Mouse (Mus musculus) gastrocnemius, postnatal 10 days (tissue): ENCODE data around the gene Rbms3. TPM values are rescaled to one million over a fixed set of nuclear protein-coding genes. Genes with fewer than 3 reads are reported as not detected.

Experiments used
- DNase-seq: peaks from one replicate; pipeline ENCODE4 v3.0.0; 2021; ENCODE audit warnings: mixed read lengths
- total RNA-seq, 2 experiments: library from RNA; stranded (reverse); gene quantifications; 2 replicates each; pipeline ENCODE4 v1.2.3; 2021

Gene Rbms3
- total RNA-seq, 2 experiments from 2014 or later: 26.9 to 37.4 TPM

DNA sequence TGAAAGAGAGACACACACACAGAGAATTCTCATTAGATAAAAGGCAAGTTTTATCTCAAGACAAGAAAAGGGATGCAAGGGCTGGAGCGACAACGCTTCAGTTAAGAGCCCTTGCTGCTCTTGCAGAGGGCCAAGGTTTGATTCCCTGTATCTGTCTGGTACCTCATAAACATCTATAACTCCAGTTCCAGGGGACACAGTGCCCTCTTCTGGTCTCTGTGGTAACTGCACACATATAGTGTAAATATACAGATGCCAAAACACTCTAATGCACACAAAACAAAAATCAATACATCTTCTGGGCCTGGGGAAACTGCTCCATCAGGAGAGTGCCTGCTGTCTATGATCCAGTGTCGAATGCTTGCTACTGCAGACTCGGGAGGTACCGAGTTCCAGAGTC is 145.3 kb downstream of the Rbms3 start:
- DNase-seq: no peak

DNA sequence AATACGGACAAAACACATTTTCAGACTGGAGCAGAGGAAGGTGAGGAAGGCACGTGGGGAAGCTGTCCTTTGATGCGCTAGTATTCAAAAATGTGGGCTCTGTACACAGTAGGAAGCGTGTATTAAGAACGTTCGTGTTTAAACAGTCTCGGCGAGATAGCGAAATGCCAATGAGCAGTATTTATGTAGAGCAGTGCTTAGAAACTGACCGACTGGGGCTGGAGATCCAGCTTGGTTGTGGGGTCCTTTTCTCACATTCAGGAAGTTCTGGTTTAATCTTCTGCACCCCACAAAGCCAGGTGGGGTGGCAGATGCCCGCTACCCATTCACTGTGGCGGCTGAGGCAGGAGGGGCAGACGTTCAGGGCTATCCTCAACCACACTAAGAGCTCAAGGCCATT is 153.0 kb downstream of the Rbms3 start:
- DNase-seq: no peak

DNA sequence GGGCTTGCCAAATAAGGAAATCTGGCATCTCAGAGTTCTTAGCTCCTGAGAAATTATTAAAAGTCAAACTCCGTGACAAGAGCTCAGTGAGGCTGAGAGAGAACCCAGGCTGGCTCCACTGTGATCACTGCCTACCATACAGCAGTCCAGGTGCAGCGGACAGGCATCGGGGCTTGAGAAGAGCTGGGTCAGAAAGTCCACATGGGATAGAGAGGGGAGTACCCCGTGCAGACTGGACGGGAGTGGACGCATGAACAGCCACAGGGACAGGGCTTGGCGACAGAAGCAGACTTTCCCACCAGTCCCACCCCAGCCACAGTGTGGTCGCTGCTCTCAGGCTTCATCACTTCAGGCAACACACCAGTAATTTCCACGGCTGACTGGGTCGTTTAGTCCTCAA is 176.9 kb downstream of the Rbms3 start:
- no peak for DNase-seq

DNA sequence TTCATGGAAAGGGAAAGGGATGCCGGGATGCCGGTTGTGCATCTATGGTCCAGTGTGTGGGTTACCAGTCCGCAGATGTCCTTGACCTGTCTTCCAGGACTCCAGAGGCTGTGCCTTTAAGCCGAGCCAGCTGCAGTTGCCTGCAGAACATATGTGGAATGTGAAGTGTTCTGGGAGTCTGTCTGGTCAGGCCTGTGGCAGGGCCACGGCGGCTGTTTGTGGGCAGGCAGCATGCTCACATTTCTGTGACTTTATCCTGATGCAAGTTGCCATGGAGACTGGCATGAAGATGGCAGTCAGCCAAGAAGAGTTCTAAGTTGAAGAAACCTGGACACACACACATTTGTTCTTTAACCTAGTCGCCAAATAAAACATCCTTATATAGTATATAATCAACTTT is 187.1 kb downstream of the Rbms3 start:
- DNase-seq: no peak

DNA sequence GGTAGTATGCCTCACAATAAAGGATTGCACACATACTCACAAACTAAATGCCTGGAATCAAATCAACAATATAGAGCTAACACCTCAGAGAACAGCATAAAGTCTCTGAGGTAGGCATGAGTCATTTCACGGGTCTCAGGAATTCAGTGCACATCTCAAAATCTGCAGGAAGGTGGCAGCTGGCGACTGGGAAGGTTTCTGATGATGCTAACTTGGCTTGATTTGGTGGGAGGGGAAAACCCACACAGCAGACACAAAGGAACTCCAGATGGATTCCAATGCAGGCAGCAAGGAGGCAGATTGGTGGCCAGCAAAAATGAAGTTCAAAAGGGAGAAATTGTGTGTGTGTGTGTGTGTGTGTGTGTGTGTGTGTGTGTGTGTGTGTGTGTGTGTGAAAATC is 193.9 kb downstream of the Rbms3 start:
- DNase-seq: no peak

DNA sequence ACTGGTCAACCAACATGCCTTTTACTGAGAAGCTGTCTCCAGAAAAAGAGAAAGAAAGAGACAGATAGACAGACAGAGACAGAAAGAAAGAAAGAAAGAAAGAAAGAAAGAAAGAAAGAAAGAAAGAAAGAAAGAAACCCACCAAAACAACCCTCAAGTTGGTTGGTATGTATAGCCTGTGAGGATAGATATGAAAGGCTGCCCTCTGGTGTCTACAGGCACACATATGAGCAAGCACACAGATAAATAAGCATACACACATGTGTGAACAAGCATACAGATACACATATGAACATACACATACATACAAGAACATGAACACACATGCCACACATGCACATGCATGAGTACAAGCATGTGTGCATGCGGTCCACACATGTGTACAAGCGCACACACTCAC is 199.0 kb downstream of the Rbms3 start:
- no peak for DNase-seq

DNA sequence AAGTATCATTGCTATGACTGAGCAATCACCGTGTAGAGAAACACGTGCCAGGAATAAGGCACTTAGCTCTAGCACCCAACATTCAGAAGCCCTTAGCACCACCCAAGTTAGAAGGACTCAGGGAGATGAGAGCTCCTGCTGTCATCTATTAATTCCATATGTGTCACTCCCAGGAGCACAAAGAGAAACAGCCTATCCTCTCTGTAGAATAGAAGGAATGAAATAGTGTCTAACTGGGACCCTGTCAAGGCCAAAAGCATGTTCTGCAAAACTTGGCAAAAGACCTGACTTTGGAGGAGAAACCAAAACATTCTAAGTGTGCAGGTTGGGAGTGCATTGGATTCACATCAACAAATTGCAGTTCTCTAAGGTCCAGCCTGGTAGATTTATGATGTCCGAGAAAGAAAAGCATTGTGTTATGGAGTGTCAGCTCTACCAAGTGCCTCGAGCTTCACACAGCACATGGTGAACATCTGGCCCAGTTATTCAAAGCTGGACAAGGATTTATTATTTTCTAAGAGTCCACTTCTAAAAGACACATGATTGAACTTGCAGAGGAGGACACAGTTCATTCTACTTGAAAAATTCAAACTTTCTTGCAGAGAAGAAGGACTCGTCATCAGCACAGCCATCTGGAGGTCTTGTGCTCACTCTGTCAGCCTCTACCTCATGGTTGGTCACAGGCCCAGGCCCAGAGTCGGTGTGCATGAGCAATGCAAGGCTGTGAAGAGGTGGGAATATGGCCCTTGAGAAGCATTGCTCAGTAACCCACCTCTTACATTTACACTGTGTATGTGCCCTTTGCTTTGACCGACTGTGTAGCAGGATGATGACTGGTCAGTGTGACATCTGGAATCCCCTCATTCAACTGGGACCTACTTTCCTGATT is 200.3 kb downstream of the Rbms3 start:
- DNase-seq: no peak

DNA sequence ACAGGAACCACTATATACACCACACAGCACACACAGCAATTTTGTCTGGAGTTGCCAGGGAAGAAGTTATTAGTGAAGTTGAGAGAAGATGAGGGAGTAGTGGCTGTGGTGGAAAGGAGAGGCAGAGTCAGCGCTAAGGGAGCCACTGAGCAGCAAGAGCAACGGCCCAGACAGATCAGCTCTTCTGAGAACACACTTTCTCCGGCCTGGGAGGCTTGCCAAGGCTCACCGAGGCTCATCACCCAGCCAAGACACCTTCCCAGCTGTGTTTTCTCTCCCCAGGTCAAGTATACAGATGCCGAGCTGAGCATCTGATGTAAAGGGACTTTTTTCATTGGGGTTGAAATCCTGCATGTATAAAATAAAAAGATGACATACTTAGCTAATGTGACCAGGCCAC is 206.5 kb downstream of the Rbms3 start:
- no peak for DNase-seq

DNA sequence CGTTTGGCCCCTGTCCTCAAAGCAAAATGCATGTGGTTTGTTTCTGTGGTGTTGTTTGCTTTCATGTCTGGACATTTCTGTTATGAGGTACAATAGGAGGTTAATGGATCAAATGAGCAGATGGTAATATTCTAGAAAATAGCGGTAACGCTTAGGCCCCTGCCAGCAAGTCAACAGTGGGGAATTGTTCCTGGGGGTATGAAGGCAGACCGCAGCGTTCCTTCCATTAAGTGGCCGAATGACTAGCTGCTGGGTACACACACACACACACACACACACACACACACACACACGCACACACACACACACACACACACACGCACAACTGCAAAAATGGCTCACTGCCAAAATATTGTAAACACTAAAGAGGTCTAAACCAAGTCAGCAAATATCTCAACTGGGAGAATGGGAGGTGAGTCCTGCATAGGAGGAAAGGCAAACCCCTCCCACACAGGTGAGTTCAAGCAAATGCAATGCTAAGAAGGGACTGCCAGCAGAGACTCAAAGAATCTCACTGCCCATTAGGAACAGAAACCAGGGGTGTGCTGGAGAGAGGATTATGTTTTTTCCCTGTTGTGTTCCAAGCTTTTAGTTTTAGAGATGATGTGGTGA is 209.7 kb downstream of the Rbms3 start:
- no peak for DNase-seq

DNA sequence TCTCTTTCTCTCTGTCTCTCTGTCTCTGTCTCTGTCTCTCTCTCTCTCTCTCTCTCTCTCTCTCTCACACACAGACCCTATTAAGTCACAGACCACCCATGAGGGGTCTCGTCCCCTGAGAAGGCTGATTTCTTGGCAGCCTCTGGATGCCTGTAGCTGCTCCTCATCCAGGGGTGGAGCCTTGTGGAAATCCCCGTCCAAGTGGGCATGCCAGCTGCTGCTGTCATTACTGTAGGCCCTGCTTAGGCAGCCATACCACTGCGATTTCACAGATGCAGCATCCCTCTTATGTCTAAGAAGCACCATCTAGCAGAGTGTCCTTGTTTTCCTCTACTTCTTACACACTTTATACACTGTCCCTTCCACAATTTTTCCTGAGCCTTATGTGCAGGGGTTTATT is 216.5 kb downstream of the Rbms3 start:
- no peak for DNase-seq

DNA sequence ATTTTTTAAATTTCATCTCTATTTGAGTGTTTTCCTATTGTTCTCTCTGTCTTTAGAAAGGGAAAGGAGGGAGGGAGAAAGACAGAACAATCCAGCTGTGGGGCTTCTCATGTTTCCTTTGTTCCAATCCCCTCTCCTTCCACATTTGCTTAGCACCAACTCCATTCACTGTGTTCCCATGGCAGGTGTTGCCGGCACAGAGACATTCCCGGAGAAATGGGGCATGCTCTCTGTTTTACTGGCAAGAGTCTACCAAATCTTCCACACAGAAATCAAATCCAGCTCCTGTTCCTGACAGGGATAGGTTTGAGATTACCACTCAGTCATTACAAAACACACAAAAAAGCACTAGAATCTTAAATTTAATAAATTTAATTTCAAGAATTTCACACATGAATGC is 217.1 kb downstream of the Rbms3 start:
- DNase-seq: no peak

DNA sequence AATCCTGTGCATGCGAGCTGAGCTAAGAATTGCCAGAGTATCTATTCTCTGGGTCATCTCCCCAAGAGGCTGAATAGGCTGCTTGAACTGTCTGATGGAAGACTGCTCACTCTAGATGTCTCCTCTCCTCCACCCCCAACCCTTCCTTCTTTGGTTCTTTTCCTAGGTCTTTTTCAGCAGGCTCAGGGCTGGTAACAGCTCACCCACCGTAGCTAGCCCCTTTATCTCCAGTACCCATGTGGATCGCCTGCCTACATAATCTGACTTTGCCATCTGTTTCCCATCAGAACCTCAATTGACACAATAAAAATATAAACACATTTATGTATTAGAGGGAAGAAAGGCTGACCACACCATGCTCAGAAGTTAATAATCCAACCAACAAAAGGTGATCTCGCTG is 225.1 kb downstream of the Rbms3 start:
- DNase-seq: no peak

DNA sequence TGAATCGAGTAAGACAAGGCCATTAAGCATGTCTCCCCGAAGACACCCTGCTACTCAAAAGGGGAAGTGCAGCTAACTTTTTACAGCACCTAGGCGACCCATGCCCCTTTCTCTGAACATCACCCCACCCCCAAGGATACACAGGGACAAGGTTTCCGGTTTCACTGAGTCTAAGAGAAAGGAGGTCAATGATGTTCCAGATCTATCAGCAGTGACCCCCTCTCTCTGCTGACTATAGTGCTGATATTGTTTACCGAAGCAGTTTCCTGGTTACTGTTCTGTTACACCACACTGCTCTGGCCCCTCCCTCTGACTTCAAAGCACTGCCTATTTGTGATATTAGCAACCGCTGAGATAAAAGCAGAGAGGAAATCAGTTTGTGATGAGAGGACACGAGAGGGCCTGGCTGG is 229.4 kb downstream of the Rbms3 start:
- DNase-seq: no peak

DNA sequence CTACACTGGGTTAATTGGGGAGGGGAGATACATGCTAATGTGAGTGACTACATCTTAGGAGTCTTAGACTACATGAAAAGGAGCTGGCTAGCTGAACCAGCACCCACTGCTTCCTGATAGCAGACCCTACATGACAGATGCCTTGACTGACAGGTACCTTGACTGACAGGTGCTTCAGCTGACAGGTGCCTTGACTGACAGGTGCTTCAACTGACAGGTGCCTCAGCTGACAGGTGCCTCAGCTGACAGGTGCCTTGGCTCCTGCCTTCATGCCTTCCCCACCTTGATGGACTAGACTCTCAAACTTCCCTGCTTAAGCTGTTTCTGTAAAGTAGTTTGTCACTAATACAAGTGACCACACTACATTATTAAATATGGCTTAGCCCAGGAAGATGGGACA is 232.6 kb downstream of the Rbms3 start:
- DNase-seq: no peak

DNA sequence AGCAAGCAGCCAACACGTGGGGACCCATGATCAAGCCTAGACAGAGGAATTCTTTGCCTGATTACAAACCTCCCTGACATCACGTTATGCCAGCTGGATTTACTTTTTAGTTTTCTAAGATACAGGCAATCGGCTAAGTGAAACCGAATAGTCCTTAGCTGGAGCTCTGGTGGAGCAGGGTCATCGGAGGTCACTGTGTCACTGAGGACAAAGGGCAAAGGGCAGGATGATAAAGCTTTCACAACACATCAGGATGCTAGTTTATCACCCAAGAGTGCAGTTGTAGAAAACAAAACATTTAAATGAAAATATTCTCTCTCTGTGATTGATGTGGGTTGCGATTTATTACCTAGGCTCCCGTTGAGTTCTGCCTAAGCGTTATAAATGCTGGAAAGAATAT is 233.1 kb downstream of the Rbms3 start:
- no peak for DNase-seq

DNA sequence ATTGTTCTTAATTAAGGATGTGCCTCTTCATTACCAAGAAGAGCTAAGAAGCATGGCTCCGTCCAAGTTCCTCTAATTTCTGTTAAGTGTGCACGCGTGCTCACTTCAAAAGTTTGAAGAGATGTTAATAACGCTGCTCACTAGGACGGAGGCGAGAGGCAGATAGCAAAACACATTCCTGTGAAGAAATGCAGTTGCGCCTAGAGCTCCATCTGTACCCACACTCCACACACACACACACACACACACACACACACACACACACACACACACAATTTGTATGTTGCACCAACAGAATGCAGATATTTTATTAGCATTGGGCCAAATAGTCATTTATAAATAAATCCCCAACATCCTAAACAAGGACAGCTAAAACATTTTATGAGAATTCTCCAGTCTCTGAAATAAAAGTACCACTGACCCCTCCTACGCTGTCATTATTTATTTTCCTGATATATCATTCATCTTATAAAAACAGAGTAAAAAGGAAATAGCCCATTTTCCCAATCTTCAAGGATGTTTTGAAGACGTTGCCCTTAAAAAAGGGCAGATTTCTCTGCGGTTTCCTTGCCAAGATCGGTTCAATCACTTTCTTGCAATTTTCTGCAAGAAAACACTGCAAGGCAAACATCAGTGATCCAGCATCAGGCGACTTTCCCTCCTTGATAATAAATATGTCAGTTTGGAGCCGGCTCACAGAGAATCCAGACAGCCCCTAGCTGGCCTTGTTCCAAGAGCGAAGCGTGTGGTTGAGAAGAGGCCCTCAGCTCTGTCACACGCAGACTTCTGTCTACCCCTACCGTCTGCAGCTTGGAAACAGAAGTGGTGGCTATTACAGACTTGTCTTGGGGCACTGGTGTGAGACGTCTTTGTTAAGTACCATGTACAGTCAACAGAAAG is 235.8 kb downstream of the Rbms3 start:
- peak; percentile 18 for DNase-seq

DNA sequence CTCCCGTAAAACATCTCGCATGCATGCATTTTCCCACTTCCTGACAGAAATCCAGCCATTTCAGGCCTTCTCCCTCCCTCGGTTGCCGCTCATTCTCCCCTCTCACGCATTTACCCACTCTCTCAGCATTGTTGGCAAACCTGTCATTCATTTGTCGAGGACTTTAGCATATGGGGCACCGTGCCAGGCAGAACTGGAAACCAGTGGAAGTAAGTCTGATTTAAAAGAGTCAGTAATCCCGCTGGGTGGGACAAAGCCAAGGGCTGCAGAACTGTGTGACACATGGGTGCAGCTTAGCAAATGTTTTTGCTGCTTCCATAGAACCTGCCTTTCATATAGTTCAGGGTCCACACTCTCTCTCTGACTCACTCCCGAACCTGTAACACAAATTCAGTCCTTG is 241.7 kb downstream of the Rbms3 start:
- DNase-seq: no peak

DNA sequence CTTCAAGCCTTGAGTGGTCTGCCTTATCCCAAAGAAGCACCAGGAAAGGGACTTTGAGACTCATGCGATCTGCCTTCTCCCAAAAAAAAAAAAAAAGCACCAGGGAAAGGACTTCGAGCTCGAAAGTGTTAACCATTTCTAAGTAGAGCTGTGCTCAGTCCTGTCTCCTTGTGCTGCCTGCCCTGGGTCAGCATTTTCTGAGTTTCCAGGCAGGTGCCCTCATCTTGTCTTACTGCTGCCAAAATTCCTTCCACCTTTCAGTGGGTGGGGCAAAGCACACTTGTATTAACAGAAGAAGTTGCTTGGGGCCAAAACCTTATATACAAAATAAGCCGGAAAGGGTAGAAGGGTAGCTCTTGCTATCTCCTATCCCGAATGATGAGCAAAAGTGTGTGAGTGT is 248.8 kb downstream of the Rbms3 start:
- no peak for DNase-seq

DNA sequence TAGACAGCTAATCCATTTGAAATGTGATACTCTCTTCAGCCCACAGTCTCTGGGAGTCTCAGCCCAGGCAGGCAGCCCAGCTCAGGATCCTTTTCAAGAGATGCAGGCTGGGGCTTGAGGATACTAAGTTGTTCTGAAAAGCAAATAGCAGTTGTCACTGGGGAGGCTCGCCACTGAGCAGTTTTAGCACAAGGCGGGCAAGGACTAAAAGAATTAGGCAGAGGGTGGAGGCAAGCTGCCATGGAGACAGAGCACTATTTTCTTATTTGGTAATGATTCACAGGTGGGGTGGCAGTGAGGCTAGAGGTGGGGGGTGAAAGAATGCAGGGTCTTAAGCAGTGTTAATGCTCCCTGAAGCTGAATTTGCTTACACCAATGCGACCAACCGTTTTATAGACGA is 249.6 kb downstream of the Rbms3 start:
- DNase-seq: peak; percentile 19

DNA sequence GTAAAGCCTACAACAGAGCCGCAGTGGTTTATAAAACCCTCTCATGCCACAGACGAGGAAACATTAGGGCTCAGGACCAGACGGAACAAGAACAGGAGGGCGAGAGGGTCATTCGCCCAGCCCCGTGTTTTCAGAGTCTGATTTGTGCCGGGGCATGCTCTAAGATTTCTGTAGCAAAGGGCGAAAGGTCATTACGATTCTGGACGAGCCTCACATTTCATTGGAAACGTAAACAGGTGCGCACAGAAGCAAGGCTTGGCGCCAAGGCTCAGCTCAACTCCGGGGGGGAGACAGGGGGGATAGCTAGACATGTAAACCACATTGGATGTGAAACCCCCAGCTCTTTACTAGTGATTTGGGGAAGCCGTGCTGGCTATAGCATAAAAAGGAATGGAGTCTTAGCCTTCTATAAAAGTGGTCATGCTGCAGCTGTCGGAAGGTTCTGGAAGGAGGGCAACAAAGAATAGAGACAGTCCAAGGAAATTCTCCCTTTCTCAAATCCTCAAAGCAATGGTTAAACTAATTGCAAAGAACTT is 250.2 kb downstream of the Rbms3 start:
- no peak for DNase-seq

DNA sequence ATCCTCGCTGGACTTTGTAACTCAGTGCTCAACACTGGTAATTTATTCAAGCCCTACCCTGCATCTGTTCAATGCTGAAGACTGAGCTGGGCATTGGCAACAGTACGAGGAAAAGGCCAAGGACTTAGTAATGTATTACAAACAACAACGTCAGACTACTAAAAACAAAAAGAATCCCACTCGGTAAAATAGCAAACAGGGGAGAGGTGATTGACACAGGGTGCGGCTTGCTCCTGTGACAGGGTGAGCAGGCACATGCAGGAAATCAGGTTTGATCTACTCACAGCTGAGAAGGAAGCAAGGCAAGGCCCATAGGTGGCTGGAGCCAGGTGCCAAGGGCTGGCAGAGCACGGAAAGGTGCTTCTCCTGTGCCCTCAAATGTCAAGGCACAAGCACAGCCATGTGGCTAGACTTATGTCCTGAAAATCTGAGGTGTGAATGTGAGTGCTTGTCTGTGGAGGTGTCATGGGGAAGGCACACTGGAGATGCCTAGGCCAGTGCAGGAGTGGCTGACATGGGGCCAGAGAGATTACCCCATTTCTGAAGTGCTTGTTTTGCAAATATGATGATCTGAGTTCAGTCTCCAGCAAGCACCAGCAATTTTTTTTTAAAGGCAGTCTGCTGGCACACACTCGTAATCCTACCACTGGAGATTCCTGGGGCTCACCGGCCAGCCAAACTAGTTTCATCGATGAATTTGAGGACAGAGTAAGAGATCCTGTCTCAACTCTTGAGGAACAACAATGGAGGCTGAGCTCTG is 251.4 kb downstream of the Rbms3 start:
- DNase-seq: no peak

DNA sequence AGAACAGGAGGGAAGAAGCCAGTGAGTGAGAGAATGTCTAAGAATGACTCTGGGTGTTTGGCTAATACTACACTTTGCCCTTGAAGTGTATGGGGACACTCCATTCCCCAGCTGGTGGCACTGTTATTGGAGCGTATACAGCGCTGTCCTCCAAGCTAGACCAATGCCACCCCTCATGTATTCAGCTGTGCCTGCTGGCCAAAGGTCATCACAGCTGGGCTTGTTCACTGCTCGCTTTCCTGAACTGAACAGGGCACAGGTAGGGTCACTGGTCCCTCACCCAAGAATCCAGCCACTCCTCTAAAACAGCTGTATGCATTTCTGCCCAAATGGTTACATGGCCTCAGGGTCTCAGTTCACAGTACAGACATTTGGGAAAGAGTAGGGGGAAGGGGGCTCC is 253.9 kb downstream of the Rbms3 start:
- DNase-seq: no peak
